Mouse (Mus musculus) layer of hippocampus, adult 18-20 months (tissue): ENCODE results near the gene Zscan21. TPM values are rescaled to one million over a fixed set of nuclear protein-coding genes. Genes with fewer than 3 reads are reported as not detected.

ENCODE experiments used
- microRNA-seq, 2 experiments: library from miRNA; unstranded; fragments of <30 nt; microRNA quantifications; one replicate each; pipeline ENCODE4 v1.2.0; 2021
- total RNA-seq, 2 experiments: library from RNA; stranded (reverse); gene quantifications; 2 replicates each; pipeline ENCODE4 v1.2.3; 2021

Gene Zscan21
- total RNA-seq, 2 experiments from 2014 or later: 13.9 to 15.7 TPM

Small RNA genes lying within 50 kb of the gene (microRNA-seq; reads per million reads assigned to microRNA genes)
- gene Mir106b (405 to 589 reads per million in 2 experiments), gene Mir25 (53.1 to 74.3 reads per million in 2 experiments), gene Mir93 (1,064 to 1,415 reads per million in 2 experiments)

Other genes starting within 250 kb of the Zscan21 start
- gene Pilrb2, start 245.1 kb upstream of the Zscan21 start, total RNA-seq: not detected
- gene Cyp3a13, start 195.3 kb upstream of the Zscan21 start, total RNA-seq: under 1 TPM; 0.15 to 0.25 TPM
- gene Gjc3, start 153.8 kb upstream of the Zscan21 start, total RNA-seq: 10 to 100 TPM; 21.4 to 22.4 TPM
- not detected for gene Azgp1, start 135.4 kb upstream of the Zscan21 start, total RNA-seq
- not detected for gene Smok3a, start 95.6 kb upstream of the Zscan21 start, total RNA-seq
- gene Smok3b, start 95.5 kb upstream of the Zscan21 start, total RNA-seq: not detected
- gene Smok3c, start 63.7 kb upstream of the Zscan21 start, total RNA-seq: not detected
- 10 to 100 TPM; 39.6 to 42.2 TPM for gene Zkscan1, start 31.8 kb upstream of the Zscan21 start, total RNA-seq
- 10 to 100 TPM; 10.6 to 13.2 TPM for gene Zfp113, start 38.8 kb downstream of the Zscan21 start, total RNA-seq
- gene Cops6, start 44.2 kb downstream of the Zscan21 start, total RNA-seq: 100 to 1,000 TPM; 139 to 142 TPM
- 10 to 100 TPM; 19.5 to 25.4 TPM for gene Ap4m1, start 55.1 kb downstream of the Zscan21 start, total RNA-seq
- 10 to 100 TPM; 15.8 to 16.4 TPM for gene Mcm7, start 55.5 kb downstream of the Zscan21 start, total RNA-seq
- gene Taf6, start 70.5 kb downstream of the Zscan21 start, total RNA-seq: 10 to 100 TPM; 42.0 to 43.7 TPM
- 10 to 100 TPM; 14.6 to 15.3 TPM for gene Cnpy4, start 70.6 kb downstream of the Zscan21 start, total RNA-seq
- gene Mblac1, start 77.4 kb downstream of the Zscan21 start, total RNA-seq: 1 to 10 TPM; 6.8 to 8.9 TPM
- gene Nxpe5, start 109.0 kb downstream of the Zscan21 start, total RNA-seq: not detected
- 10 to 100 TPM; 54.4 to 55.9 TPM for gene Lamtor4, start 138.6 kb downstream of the Zscan21 start, total RNA-seq
- 10 to 100 TPM; 72.5 to 73.6 TPM for gene BC037034, start 147.1 kb downstream of the Zscan21 start, total RNA-seq
- gene Gal3st4, start 155.9 kb downstream of the Zscan21 start, total RNA-seq: 1 to 10 TPM; 3.6 to 4.1 TPM
- gene Gm43720, start 163.1 kb downstream of the Zscan21 start, total RNA-seq: not detected
- 1 to 10 TPM; 1.2 to 1.5 TPM for gene Gpc2, start 163.1 kb downstream of the Zscan21 start, total RNA-seq
- gene Stag3, start 163.3 kb downstream of the Zscan21 start, total RNA-seq: 1 to 10 TPM in 1 of 2 experiments, under 1 TPM in 1; 0.47 to 1.1 TPM
- gene Pvrig, start 225.1 kb downstream of the Zscan21 start, total RNA-seq: under 1 TPM in 1 of 2 experiments, not detected in 1; 0.40 TPM